Mouse (Mus musculus) lung, postnatal 36 days (tissue): ENCODE measurements around the gene Slc25a26.

Experiments used
- DNase-seq: peaks from one replicate; pipeline ENCODE4 v3.0.0; 2022; ENCODE audit warnings: mixed read lengths

The Slc25a26 gene

DNA sequence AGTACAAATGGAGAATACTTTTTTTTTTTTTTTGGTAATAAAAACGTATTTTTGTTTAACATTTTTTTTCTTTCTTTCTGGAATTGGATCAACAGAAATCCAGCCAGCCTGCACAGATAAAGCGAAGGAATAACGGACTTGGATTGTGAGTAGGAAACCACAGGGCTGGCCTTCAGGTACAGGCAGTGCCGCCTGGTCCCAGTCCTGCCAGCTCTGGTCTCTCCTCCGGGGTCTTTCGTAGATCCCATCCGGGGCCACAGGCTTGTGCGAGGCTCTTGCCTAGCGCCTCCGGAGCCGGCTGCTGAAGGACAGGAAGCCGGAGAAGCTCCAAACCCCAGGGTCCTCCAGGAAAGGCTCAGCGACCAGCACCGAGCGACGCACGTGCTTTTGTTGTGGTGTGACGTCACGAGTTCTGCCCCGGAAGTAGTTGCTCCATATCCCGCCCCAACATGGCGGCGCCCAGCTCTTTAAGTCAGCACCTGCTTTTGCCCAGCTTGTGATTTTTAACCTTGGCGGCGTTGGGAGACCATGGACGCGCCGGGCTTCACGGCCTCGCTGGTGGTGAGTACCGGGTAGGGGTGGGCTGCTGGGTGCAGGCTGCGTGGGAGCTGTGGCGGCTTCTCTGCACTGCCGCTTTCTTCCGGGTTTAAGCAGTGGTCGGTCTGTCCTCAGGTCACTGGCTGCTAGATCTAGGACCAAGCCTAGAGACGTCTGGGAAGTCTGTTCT, at the start of gene Slc25a26:
Gene Slc25a26, plus strand, starts transcription at position 435 of the 727 bp plus-strand sequence.
- DNase-seq: peak; percentile 93

DNA sequence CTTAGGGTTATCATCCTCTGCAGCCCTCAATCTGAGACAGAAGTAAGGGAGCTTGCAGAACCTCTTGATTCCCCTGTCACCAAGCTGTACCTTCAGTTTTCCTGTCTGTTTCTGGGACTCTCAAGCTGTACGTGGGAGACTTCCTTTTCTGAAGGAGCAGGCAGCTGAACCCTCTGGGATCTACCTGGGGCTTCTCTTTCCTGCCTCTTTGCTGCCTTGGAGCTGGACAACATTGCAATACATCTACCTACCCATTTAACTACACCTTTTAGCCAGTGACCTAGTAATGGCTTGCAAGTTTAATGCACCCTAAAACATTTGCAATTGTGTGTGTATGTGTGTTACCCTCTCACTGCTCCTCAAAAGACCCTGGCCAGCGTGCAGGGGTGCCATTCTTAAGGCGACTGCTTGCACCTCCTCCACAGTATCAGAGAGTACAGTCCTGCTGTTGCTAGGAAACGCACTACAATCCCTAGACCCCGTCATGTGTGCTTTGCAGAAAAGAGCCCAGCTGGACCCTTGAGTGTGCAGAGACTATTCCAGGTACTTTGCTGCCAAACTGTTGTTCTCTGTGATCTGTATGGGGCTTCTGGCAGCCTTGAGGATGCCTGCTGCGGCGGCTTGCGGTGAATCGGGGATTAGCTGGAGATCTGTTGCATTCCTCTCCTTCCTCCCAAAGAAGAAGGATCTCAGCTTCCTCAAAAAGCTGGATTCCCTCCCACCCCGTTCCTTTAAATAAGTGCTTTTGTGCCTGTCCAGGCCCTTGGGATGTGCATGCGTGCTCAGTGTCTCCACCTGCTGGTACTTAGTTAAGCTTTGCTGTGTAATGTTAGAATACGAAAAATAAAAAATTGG, 35.9 kb upstream of the Slc25a26 start:
- DNase-seq: peak; percentile 73

DNA sequence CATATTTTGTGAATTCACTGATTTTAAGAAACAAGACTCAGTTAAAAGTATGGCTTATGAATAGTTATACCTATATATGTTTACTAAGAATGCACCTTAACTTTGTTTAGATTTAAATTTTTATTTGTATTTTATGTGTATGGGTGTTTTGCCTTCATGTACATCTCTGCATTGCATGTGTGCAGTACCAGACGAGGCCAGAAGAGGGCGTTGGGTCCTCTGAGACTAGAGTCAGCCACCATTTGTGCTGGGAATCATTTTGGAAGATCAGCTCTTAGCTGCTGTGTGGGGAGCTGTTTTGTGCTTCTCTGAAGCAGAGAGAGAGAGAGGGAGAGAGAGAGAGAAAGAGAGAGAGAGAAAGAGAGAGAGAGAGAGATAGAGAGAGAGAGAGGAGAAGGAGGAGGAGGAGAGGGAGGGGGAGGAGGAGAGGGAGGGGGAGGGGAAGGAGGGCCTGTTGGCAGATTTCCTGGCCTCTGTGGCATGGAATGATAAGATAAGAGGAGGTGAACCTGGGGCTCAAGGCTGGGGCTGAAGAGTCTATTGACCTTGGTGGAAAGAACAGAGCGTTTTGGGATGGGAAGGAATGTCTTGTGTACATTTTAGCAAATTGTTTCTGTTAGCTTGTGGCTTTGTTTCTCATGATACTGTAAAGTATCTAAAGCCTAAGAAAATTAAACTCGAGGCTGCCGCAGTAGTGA, 33.5 kb upstream of the Slc25a26 start:
- DNase-seq: peak; percentile 34

DNA sequence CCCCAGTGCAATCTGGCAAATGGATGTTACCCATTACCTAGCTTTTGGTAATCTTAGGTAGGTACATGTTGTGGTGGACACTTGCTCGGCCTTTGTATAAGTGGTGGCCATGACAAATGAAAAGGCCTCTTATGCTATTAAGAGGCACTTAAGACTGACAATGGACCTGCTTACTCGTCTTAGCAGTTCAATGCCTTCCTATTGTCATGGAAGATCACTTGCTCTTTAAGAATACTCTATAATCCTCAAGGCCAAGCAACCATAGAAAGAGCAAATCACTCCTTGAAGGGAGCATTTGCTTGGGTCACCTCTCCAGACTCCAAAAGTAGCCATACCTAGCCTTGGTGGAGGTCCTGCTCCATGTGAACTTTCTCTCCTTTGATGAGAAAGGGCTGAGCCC, 7.4 kb upstream of the Slc25a26 start:
- DNase-seq: no peak

DNA sequence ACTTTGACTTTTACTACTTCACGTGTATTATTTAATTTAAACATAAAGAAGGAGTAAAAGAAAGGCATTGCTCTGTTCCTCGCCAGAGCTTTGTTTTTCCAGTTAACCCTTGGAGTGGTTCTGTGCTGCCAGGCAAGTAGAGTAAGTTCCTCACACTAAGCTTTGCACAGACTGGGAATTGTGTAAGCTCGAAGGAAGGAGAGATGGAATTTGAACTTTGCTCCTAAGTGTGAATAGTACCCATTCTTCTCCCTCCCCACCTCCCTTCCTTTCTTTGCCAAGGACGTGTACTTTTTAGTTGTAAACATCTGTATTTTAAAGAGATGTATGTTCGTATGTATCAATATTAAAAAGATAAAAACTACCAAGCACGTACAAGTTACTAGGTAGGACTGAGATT, 3.8 kb downstream of the Slc25a26 start:
- DNase-seq: no peak

DNA sequence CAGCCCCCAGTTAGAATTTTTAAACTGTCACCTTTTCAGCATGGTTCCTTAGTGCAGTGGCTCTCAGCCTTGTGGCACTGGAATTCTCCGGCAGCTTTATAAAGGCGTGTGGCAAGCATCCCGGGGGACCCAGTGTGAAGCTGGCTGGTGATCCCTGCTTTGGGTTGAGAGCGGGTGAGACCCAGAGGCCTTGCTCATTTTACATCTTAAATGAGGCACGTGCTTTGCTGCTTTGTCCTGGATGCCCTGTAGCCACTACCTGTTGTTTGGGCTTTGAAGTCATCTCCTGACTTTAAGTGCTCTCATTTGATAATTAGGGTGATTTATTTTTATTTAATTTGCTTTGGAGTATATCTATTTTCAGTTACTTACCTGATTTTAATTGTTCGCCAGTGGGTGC, 7.8 kb downstream of the Slc25a26 start:
- DNase-seq: no peak

DNA sequence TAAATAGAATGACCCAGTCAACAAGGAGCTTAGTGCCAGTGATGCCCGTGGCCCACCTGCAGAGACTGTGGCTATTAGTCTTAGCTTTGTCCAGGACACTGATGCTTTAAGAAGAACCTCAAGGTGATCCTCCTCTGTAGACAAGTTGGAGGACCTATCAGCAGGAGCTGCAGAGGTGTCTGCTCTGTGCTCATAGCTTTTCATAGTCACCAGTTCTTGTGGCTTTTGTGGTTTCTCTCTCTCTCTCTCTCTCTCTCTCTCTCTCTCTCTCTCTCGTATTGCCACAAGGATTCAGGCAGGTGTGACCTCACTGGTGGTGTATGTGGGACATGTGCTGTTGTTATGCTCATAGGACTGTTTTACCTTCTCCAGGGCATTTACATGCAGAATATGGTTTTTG, 8.7 kb downstream of the Slc25a26 start:
- no peak for DNase-seq

DNA sequence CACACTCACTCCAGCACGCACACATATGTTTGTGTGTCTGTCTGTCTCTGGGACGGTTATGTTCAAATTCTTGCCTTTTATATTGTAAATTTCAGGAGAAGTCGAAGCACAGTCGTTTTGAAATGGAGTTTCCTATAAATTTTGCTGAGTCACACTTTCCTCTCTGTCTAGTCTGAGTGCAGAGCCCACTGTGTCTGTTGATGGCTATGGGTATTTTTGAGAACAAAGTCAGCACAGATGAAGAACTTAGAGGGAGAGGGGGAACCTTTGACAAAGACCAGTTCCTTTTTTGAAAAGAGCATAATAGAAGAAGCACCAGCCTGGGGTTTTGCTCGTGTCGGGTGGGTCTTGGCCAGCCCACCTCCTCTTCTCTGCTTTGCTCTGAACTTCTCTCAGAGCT, 9.1 kb downstream of the Slc25a26 start:
- DNase-seq: no peak

DNA sequence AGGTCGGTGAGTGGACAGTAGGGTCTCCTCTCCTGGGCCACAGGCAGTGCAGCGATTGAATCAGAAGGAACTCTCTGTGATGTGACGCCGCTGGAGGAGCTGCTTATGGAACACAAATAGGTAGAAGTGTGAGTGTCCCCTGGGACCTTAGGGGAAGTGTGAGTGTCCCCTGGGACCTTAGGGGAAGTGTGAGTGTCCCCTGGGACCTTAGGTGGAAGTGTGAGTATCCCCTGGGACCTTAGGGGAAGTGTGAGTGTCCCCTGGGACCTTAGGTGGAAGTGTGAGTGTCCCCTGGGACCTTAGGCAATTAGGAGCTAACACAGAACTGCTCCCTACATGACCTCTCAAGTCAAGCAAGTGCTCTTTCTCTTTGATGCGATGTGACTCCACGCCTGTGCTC, 18.0 kb downstream of the Slc25a26 start:
- DNase-seq: peak; percentile 38

DNA sequence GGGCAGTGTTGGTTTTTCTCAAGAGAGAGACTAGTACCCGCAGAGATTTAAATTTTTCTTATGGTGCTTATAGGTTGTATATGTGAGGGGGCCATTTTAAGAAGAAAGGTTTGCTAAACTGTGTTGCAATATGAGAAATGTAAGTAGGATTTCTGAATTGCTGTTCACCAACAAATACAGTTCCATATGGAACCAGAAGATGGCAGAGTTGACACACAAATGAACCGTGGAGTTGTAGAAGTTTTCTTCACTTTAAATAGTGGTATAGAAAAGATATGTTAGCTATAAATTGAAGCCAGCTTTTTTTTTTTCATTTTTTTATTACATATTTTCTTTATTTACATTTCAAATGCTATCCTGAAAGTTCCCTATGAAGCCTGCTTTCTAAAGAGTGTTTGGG, 24.2 kb downstream of the Slc25a26 start:
- peak; percentile 53 for DNase-seq

DNA sequence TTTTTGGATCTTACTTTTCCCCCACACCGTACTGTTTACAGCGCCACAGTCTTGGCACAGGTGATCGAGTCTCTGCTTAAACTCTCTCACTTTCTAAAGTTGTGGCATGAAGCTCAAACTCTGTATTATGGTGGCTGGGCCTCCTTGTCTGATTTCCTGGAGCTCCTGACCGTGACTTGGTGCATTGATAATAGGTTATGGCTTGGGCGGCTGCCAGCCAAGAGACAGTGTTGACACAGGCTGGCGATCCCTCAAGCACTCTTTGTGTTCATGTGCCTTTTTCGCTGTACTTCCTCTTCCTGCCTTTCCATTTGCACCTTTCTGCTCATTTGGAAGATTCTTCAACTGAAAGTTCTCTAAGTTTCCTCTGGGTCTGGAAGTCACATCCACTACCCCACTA, 30.6 kb downstream of the Slc25a26 start:
- peak; percentile 35 for DNase-seq

DNA sequence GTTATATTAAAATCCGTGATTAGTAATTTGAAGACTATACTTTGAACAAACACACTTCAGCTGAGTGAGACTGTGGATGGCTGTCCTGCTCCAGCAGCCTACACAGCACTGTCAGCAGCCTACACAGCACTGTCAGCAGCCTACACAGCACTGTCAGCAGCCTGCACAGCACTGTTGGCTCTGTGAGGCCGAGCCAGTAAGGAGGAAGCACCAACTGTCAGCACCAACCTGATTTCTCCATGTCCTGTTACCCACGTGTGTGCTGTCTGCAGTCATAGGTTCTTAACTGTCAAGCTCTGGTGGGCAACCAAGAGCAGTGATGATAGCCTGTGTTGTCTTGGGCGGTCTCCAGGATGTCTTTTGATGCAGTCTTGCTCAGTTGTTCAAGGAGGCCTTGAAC, 32.0 kb downstream of the Slc25a26 start:
- no peak for DNase-seq

DNA sequence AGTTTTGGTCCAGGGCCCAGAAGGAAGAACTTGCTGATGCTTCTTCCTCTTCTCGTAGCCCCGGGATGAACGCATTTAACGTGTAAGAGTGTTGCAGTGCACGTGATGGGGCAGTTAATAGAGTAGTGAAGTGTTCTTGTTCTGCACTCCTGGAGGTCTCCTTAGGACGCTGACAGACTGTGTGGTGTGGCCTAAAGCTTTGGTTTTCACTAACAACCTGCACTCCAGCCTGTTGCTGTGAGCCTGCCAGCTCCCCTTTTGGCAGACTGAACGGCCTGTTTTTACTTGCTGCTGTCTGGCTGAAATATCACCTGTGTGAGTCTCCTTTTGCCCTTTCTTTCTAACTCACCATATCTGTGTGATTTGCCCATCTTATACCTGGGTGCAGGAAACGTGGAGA, 36.3 kb downstream of the Slc25a26 start:
- no peak for DNase-seq

DNA sequence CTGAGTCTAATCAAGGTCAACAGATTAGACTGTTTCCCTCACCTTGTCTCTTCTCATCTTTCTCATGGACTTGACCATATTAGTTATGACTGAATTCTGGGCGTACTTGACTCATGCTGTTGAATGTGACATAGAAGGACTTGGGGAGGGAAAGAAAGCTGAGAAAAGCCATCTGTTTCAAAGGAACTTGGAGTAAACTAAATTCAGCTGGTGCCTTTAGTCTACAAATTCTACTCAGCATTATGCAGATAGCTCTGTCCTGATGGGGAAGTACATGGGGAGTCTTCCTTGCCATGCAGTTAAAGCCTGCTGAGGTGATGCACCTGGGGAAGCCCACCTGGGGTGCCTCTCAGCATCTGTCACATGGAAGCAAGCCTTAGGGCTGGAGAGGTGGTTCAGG, 37.5 kb downstream of the Slc25a26 start:
- DNase-seq: no peak

DNA sequence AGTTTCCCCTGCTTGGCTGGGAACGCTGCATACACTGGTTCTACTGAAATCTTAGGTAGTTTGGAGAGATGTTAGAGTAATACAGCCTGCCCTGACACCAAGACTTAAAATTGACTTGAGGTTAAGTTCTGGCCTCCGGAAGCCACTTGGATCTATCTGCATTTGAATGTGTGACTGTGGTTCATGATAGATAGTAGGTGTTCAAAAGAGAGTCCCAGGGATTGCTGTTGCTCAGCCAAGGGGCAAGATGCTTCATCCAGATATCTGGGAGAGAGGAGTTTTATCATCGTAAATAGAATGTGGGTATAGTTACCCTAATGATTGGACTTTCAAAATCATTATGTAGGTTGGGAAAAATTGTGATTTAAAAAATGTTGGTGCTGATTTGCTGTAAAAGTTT, 40.0 kb downstream of the Slc25a26 start:
- no peak for DNase-seq

DNA sequence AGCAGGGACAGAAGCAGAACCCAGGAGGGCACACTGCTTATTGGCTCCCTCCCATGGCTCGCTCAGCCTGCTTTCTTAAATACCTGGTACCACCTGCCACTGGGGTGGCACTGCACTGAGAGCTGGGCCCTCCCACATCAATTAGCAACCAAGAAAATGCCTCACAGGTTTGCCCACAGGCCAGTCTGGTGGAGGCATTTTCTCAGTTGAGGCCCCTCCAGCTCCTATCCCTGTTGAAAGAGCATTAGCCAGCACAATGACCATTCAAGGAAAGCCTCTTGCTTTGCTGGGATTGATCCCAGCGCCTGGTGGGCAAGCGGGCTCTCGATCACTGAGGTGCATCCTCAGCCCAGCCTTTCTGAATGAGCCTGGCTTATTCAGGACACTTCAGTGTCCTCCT, 40.5 kb downstream of the Slc25a26 start:
- no peak for DNase-seq

DNA sequence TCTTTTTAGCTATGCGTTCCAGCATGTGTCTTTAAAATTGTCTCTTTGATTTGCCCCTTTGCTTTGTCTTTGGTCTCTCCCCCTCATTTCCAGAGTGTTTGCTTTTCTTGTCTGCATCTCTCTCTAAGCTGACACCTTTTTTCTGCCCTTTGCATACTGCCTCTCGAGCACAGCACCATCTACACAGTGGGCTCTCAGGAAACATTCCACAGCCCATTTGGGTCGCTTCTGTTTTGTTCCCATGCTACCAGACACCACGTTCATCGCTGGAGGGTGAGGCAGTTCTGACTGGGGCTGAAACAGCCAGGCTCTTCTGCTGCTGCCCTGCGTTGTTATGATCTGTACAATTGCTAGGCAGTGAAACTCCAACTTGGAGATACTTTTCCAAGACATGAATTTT, 41.0 kb downstream of the Slc25a26 start:
- DNase-seq: no peak

DNA sequence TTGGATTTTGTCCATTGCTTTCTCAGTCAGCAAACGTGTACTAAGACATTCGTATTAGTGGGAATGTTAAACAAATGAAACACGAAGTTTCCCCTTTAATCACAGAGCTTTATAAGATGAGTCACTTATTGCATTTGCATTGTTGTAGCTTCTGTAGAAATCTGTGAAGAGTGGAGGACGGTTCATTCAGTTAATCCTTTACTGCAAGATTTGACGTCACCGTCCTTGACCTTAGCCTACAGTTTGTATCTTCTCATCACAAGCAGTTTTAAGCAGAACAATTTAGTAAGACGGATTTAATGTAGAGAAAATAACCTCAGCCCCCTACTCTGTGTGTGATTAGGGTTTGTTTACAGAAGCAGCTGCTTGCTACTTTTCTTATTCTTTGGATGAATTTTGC, 41.7 kb downstream of the Slc25a26 start:
- DNase-seq: no peak

DNA sequence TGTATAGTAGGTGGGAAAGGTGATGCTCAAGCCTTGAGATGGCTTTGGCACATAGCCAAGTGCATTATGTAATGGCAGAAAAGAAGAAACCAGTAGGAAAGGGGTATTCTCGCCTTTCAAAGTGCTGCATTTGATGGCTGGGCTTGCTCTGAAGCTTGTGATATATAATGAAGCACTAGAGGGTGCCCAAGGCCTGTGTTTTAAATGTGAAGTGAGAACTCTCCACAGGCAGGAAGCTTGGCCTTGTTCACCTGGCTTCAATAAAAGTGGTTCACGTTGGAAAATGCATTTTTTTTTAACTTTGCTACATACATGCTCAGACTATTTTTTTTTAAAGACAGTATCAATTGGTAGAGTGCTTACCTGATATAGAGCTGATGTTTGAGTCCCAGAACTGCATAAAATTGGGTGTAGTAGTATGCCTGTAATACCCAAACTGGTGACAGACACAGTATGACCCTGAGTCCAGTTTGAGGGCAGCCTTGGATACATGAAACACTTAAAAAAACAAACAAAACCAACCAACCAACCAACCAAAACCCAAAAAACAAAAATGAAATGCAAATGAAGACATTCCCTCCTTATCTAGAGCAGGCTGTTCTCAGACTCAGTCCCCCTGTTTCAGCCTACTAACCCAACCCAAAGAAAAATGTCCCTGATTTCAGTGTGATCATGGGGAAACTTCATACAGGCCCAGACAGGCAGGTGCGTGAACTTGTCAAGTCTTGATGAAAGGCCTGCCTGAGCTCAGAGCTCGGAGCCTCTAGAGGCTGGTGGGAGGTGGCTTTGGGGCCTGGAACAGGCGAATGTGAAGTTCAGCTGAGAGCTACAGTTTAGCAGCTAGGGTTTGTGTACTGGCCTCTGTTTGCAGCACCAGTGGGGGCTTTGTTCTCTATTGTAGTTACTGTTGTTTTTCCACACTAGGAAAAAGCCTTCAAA, 44.0 kb downstream of the Slc25a26 start:
- peak; percentile 72 for DNase-seq

DNA sequence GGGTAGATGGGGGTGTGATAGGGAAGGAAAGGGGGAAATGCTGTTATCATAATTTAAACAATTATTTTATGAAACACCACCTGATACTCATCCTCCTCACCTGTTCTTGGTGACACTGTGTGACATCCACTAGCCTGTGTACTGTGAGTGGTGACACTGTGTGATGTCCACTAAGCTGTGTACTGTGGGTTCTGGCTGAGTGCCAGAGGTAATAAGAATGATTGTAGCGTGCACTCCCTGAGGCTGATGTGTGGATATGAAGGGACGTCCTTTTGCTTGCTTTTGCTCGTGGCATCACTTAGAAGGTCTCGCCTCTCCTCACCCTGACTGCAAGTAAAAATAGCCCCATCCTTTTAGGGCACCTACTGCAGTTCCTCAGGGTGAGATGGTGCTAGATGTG, 47.1 kb downstream of the Slc25a26 start:
- DNase-seq: no peak

DNA sequence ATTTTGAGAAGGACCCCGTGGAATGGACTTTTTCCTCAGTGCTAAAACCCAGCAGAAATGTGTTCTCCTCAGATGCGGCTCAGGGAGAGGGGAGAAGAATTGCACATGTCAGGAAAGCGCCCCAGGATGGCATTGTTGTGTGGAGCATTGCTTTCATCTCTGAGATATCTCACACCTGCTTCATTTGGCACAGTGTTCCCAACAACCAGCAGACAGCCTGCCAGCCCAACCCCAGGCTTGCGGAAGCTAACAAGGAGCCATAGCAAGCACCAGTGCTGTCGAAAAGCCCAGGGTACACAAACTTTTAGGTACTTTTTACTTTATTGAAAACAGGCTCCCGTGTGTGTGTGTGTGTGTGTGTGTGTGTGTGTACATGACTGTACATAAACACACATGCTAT, 50.2 kb downstream of the Slc25a26 start:
- DNase-seq: no peak

DNA sequence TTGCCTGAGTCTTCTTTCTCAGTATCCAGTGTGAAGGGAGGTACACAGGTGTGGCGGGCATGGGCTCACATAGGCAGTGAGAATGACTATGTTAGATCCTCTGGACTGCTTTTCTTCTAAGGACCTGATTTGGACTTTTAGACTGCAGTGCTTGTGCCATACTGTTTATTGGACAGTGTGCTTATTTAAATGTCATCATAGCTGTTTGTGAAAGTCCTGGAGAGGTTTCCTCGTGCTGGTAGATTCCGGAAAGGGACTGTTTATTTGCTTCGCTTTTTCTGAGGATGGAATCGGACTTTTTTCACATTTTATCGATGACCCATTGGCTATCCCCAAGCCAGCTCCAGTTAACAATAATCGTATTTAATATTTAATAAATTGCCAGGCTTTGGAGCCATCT, 50.7 kb downstream of the Slc25a26 start:
- DNase-seq: no peak

DNA sequence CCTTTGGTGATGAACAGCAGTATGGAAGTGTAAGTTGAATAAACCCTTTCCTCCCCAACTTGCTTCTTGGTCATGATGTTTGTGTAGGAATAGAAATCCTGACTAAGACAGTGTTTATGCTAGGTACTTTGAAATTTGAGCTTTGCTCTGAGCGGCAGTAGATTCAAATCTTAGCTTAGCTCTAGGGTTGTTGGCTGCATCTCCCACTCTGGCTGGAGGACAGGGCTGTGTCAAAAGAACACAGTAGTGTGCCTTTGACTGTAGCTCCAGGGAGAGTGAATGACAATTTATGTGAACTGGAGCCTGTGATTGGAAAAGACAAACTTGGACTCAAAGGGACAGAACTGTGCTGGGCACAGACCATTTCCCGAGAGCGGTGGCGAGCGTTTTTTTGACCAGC, 53.0 kb downstream of the Slc25a26 start:
- no peak for DNase-seq
